Mouse (Mus musculus): ENCODE data around the gene Tuft1. TPM values are rescaled to one million over a fixed set of nuclear protein-coding genes. Genes with fewer than 3 reads are reported as not detected.

The Tuft1 gene
- polyA plus RNA-seq, 1 experiment from 2014 or later = 17.0 TPM

GRCm38 (mm10) chr3:94565127-94565526 is 93.5 kb downstream of the Tuft1 start:
- no peak overlapping the region for H3K4me2 ChIP-seq (ENCODE audit: low read depth, low read length)
- no peak overlapping the region for H3K4me3 ChIP-seq (replicated peaks; ENCODE audit: low read length)
- ATAC-seq (ENCODE audit: insufficient read depth, low FRiP score) = 0 out of 2 replicates have a peak, but pooled peaks have one; percentile 41
- H3K4me1 ChIP-seq (ENCODE audit: control insufficient read depth, insufficient read depth, low read length) = peaks cover 24% of the 10 kb centered on the region
- no peak overlapping the region; the same call in 1 of the 2 replicates for H3K9ac ChIP-seq (ENCODE audit: low read length)
- H3K27me3 ChIP-seq (ENCODE audit: control insufficient read depth, insufficient read depth, low read length) = no peaks in the 10 kb centered on the region
- 31% methylated on average over 3 of the region's 3 CpGs for WGBS
- H3K27ac ChIP-seq (ENCODE audit: low read length) = peak overlapping the region; percentile 79
- no peaks in the 10 kb centered on the region for H3K9me3 ChIP-seq (replicated peaks; ENCODE audit: control insufficient read depth, low read length)
- H3K36me3 ChIP-seq (ENCODE audit: control insufficient read depth, insufficient read depth, low read length) = no peaks in the 10 kb centered on the region; the same call in 1 of the 2 replicates

- 58% methylated on average over 4 of the region's 4 CpGs for WGBS
- H3K4me1 ChIP-seq (ENCODE audit: control insufficient read depth, insufficient read depth, low read length) = peaks cover 24% of the 10 kb centered on the region
- no peaks in the 10 kb centered on the region for H3K27me3 ChIP-seq (ENCODE audit: control insufficient read depth, insufficient read depth, low read length)
- peak overlapping the region; percentile 79; the same call in 1 of the 2 replicates for H3K27ac ChIP-seq (ENCODE audit: low read length)
- no peaks in the 10 kb centered on the region for H3K9me3 ChIP-seq (replicated peaks; ENCODE audit: control insufficient read depth, low read length)
- H3K9ac ChIP-seq (ENCODE audit: low read length) = no peak overlapping the region
- no peak for ATAC-seq (ENCODE audit: insufficient read depth, low FRiP score)
- peaks cover 2% of the 10 kb centered on the region; the same call in 1 of the 2 replicates for H3K36me3 ChIP-seq (ENCODE audit: control insufficient read depth, insufficient read depth, low read length)
- no peak overlapping the region for H3K4me2 ChIP-seq (ENCODE audit: low read depth, low read length)
- H3K4me3 ChIP-seq (replicated peaks; ENCODE audit: low read length) = no peak overlapping the region
Observed at GRCm38 (mm10) chr3:94564356-94565010, 94.2 kb downstream of the Tuft1 start.

GRCm38 (mm10) chr3:94563163-94563562 is 95.5 kb downstream of the Tuft1 start:
- Histone ChIP-seq H3K27me3 (ENCODE audit: control insufficient read depth, insufficient read depth, low read length) (no peaks in the 10 kb centered on the region), H3K4me2 (ENCODE audit: low read depth, low read length) (no peak overlapping the region), H3K4me3 (replicated peaks; ENCODE audit: low read length) (no peak overlapping the region), H3K4me1 (ENCODE audit: control insufficient read depth, insufficient read depth, low read length) (peaks cover 24% of the 10 kb centered on the region), H3K9me3 (replicated peaks; ENCODE audit: control insufficient read depth, low read length) (no peaks in the 10 kb centered on the region), H3K27ac (ENCODE audit: low read length) (no peak overlapping the region), H3K9ac (ENCODE audit: low read length) (no peak overlapping the region), H3K36me3 (ENCODE audit: control insufficient read depth, insufficient read depth, low read length) (peaks cover 5% of the 10 kb centered on the region; the same call in 1 of the 2 replicates)
- ATAC-seq (ENCODE audit: insufficient read depth, low FRiP score) = no peak
- WGBS = 65% methylated on average over 3 of the region's 3 CpGs

Other genes starting within 250 kb of the Tuft1 start
- 6.4 and 8.2 TPM in 2 replicates for gene Tdrkh, start 245.6 kb downstream of the Tuft1 start, polyA plus RNA-seq (2015; fragmentation: Nextera tagmentation; extraction: Ambion mirVana)
- 67.8 and 71.8 TPM in 2 replicates for gene Mrpl9, start 215.6 kb downstream of the Tuft1 start, polyA plus RNA-seq (2015; fragmentation: Nextera tagmentation; extraction: Ambion mirVana)
- 0.41 and 0.56 TPM in 2 replicates for gene Oaz3, start 215.0 kb downstream of the Tuft1 start, polyA plus RNA-seq (2015; fragmentation: Nextera tagmentation; extraction: Ambion mirVana)
- gene Celf3, start 180.6 kb downstream of the Tuft1 start, polyA plus RNA-seq (2015; fragmentation: Nextera tagmentation; extraction: Ambion mirVana) = 14.2 and 19.3 TPM in 2 replicates
- 1.6 and 3.4 TPM in 2 replicates for gene Riiad1, start 178.5 kb downstream of the Tuft1 start, polyA plus RNA-seq (2015; fragmentation: Nextera tagmentation; extraction: Ambion mirVana)
- gene Snx27, start 76.2 kb downstream of the Tuft1 start, polyA plus RNA-seq (2015; fragmentation: Nextera tagmentation; extraction: Ambion mirVana) = 29.6 and 31.4 TPM in 2 replicates
- not detected in 2 replicates for gene Gm10972, start 15.8 kb downstream of the Tuft1 start, polyA plus RNA-seq (2015; fragmentation: Nextera tagmentation; extraction: Ambion mirVana)
- gene Selenbp2, start 34.7 kb upstream of the Tuft1 start, polyA plus RNA-seq (2015; fragmentation: Nextera tagmentation; extraction: Ambion mirVana) = 9.3 and 11.9 TPM in 2 replicates
- 47.9 and 54.0 TPM in 2 replicates for gene Cgn, start 127.6 kb upstream of the Tuft1 start, polyA plus RNA-seq (2015; fragmentation: Nextera tagmentation; extraction: Ambion mirVana)
- gene Pogz, start 178.7 kb upstream of the Tuft1 start, polyA plus RNA-seq (2015; fragmentation: Nextera tagmentation; extraction: Ambion mirVana) = 12.4 and 13.6 TPM in 2 replicates
- gene Psmb4, start 228.1 kb upstream of the Tuft1 start, polyA plus RNA-seq (2015; fragmentation: Nextera tagmentation; extraction: Ambion mirVana) = 277 and 282 TPM in 2 replicates